Mouse (Mus musculus) midbrain, embryonic 16.5 days (tissue): ENCODE results near the gene Fam3c. TPM values are rescaled to one million over a fixed set of nuclear protein-coding genes. Genes with fewer than 3 reads are reported as not detected.

Source experiments
- ATAC-seq: fragments of 200-750 bp; cut with Nextera tagmentation; 2 replicates; pipeline ENCODE4 v1.8.0; 2017; ENCODE audit warnings: moderate TSS enrichment
- H3K27ac ChIP-seq: fragments of 300-500 bp; sonication (generic); 2 replicates; pipeline ENCODE4 v1.5.1; 2014; ENCODE audit warnings: mild to moderate bottlenecking, low read length, mixed read lengths
- H3K27me3 ChIP-seq: fragments of 300-500 bp; sonication (generic); 2 replicates; pipeline ENCODE4 v1.6.1; 2014; ENCODE audit warnings: low read depth, low read length, mixed read lengths; ENCODE audit not compliant: control insufficient read depth, insufficient read depth
- H3K36me3 ChIP-seq: fragments of 300-500 bp; sonication (generic); 2 replicates; pipeline ENCODE4 v1.6.1; 2014; ENCODE audit warnings: mild to moderate bottlenecking, low read length, moderate library complexity, mixed read lengths; ENCODE audit not compliant: control insufficient read depth, insufficient read depth
- H3K4me1 ChIP-seq: fragments of 300-500 bp; sonication (generic); 2 replicates; pipeline ENCODE4 v1.6.1; 2014; ENCODE audit warnings: mild to moderate bottlenecking, low read length, mixed read lengths; ENCODE audit not compliant: control insufficient read depth, insufficient read depth
- H3K4me2 ChIP-seq: fragments of 300-500 bp; sonication (generic); 2 replicates; pipeline ENCODE4 v1.6.1; 2014; ENCODE audit warnings: mild to moderate bottlenecking, low read length, mixed read lengths
- H3K4me3 ChIP-seq: fragments of 300-500 bp; sonication (generic); 2 replicates; pipeline ENCODE4 v1.5.1; 2014; ENCODE audit warnings: low read depth, mild to moderate bottlenecking, low read length, moderate library complexity, mixed read lengths
- H3K9ac ChIP-seq: fragments of 300-500 bp; sonication (generic); 2 replicates; pipeline ENCODE4 v1.6.1; 2014; ENCODE audit warnings: low read depth, low read length, mixed read lengths
- H3K9me3 ChIP-seq: fragments of 300-500 bp; sonication (generic); replicated peaks from 2 replicates; pipeline ENCODE4 v1.6.1; 2014; ENCODE audit warnings: mild to moderate bottlenecking, low read length, mixed read lengths; ENCODE audit not compliant: control insufficient read depth, poor library complexity, severe bottlenecking
- WGBS: fragments of 180-500 bp; shearing (Covaris S2); extraction: QIAGEN DNeasy Blood & Tissue Kit; methylation state at CpG from one replicate; pipeline ENCODE4 v1.1.7; 2014; 5-methylcytosine and 5-hydroxymethylcytosine counted together
- polyA plus RNA-seq: library from polyadenylated mRNA; unstranded; fragments of >200 nt; fragmentation: Nextera tagmentation; extraction: Ambion mirVana; gene quantifications from 2 replicates; pipeline ENCODE4 v1.2.1, GENCODE M21; 2015

Gene Fam3c
- polyA plus RNA-seq, 1 experiment from 2014 or later, result 105 TPM

DNA sequence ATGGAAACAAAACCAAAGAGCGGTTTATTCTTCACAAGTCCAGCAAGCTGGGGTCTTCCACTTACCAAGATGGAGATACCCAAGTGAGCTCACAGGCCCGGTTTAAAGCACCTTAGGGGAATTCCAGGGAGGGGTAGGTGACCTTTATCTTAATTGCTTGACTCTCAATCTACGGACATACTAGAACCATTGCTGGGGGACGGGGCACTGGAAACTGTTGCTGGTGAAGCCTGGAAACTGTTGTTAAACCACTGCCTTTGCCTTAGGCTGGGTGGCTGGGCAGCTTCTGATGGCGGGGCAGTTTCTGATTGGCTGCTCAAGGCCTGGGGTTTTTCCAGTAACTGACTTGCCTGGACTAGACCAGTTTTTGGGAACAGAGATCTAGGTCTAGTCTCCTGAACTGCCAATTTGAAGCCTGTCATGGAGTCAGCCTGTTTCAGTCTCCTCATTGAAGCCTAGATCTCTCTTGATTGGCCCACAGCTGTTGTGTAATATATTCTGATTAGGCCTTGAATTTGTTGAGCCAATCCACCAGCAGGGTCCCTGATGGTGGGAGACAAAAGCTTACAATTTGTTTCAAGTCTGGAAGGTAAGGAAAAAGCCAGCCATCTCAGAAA, 29.3 kb upstream of the Fam3c start:
- Histone ChIP-seq H3K4me3 (no peak overlapping the region), H3K4me2 (no peak overlapping the region), H3K36me3 (no peaks in the 10 kb centered on the region), H3K9ac (no peak overlapping the region), H3K27ac (no peak overlapping the region), H3K4me1 (no peaks in the 10 kb centered on the region), H3K9me3 (no peaks in the 10 kb centered on the region), H3K27me3 (no peaks in the 10 kb centered on the region)
- ATAC-seq, result no peak
- WGBS, result 92% methylated on average over 5 of the region's 5 CpGs

DNA sequence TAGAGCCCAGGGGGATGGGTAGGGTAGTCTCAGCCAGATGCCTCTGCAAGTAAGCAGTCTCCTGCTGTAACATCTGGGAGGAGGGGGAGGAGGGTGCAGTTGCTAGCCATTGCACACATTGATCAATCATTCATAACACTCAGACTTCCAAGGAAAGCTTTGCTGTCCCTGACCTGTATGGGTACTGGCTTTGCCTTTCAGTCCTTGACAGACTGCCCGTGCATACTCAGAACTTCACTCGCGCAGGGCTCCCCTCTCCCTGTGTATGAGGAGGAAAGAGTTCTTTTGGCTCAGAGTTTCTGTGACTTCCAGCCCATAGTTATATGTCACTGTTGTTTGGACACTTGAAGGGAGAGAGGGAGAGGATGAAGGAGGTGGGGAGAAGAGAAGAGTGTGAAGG, 24.2 kb upstream of the Fam3c start:
- Histone ChIP-seq H3K27me3 (no peaks in the 10 kb centered on the region), H3K4me3 (no peak overlapping the region), H3K4me2 (no peak overlapping the region), H3K4me1 (no peaks in the 10 kb centered on the region), H3K9ac (no peak overlapping the region), H3K36me3 (no peaks in the 10 kb centered on the region), H3K9me3 (no peaks in the 10 kb centered on the region), H3K27ac (no peak overlapping the region)
- 93% methylated on average over 3 of the region's 3 CpGs for WGBS
- no peak for ATAC-seq

DNA sequence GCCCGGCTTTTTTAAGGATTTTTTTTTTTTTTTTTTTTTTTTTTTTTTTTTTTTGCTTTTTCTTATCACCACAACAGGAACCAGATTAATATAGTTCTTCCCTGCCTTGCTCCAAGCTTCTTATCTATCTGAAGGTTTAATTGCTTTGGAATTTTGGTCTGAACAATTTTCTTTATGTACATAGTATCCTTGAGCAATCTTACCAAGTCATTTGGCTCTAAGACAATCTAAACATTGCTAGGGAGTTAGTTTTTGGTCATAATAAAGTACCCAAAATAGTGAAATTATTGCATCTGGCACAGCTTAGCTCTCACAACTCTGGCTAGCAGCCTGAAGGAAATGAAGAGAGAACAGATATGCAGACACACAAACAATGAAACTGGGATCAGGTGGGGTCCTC, 23.8 kb upstream of the Fam3c start:
- no peak overlapping the region for H3K4me2 ChIP-seq
- WGBS, result 100% methylated on average over 1 of the region's 1 CpGs
- H3K4me1 ChIP-seq, result no peaks in the 10 kb centered on the region
- H3K36me3 ChIP-seq, result no peaks in the 10 kb centered on the region
- no peak overlapping the region for H3K4me3 ChIP-seq
- no peak overlapping the region for H3K27ac ChIP-seq
- no peak for ATAC-seq
- H3K9ac ChIP-seq, result no peak overlapping the region
- H3K9me3 ChIP-seq, result no peaks in the 10 kb centered on the region
- H3K27me3 ChIP-seq, result no peaks in the 10 kb centered on the region

DNA sequence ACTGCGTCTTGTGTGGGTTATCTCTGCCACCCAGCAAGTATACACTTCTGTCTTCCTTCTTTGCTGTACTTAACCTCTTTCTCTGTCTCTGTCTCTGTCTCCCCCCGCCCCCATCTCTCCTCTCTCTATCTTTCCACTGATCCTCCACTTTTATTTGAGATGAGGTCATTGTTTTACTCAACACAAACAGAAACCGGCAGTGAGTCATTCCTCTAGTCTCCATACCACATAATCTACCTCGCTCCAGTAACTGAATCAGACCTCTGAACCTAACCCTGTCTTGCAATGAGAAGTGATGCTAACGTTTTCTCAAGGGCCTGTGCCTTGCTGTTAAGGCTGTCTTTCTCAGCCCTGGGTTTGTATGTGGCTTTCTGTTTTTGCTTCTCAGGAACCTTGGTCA, 22.4 kb upstream of the Fam3c start:
- no peak overlapping the region for H3K4me2 ChIP-seq
- no peaks in the 10 kb centered on the region for H3K4me1 ChIP-seq
- ATAC-seq, result no peak
- H3K9ac ChIP-seq, result no peak overlapping the region
- no peaks in the 10 kb centered on the region for H3K27me3 ChIP-seq
- WGBS, result 81% methylated on average over 5 of the region's 5 CpGs
- H3K4me3 ChIP-seq, result no peak overlapping the region
- H3K36me3 ChIP-seq, result no peaks in the 10 kb centered on the region
- no peak overlapping the region for H3K27ac ChIP-seq
- no peaks in the 10 kb centered on the region for H3K9me3 ChIP-seq

DNA sequence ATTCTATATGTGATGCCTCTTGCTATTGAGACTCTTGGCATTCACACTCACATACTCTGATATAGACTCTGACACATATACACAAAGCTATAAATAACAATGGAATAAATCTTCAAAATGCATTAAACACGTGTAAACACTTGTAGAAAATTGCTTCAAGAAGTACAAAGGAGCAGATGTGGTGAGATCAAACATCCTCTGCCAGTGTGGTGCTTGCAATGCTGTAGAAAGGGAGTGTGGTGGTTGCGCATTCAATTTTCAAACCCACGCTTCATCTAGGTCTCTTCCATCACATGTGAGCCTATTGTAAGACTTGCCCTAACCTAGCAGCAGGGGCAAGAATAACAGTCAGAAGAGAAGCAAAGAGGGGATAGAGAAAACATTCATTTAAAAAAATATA, 18.7 kb upstream of the Fam3c start:
- Histone ChIP-seq H3K27me3 (no peaks in the 10 kb centered on the region), H3K4me3 (no peak overlapping the region), H3K4me1 (no peaks in the 10 kb centered on the region), H3K27ac (no peak overlapping the region), H3K36me3 (no peaks in the 10 kb centered on the region), H3K4me2 (no peak overlapping the region), H3K9ac (no peak overlapping the region), H3K9me3 (no peaks in the 10 kb centered on the region)
- WGBS, result 74% methylated on average over 3 of the region's 3 CpGs
- no peak for ATAC-seq

DNA sequence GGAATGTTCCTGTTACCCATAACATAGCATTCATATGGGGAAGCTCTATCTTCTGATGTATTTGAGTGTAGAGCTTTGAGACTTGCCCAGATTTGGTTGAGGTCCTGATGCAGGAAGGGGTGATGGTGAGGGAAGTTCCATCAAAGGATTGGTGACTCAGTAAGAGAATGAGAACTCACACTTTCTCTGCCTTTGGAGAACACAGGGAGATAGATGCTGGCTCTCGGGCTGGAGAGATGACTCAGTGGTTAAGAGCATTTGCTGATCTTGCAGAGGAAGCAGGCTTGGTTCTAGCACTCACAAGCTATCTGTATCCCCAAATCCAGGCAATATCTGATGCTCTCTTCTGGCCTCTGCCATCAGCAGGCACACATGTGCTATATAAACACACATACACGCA, 17.4 kb upstream of the Fam3c start:
- WGBS, result 95% methylated on average over 2 of the region's 2 CpGs
- Histone ChIP-seq H3K9me3 (no peaks in the 10 kb centered on the region), H3K27ac (no peak overlapping the region), H3K36me3 (no peaks in the 10 kb centered on the region), H3K9ac (no peak overlapping the region), H3K4me1 (no peaks in the 10 kb centered on the region), H3K4me2 (no peak overlapping the region), H3K27me3 (no peaks in the 10 kb centered on the region), H3K4me3 (no peak overlapping the region)
- no peak for ATAC-seq

DNA sequence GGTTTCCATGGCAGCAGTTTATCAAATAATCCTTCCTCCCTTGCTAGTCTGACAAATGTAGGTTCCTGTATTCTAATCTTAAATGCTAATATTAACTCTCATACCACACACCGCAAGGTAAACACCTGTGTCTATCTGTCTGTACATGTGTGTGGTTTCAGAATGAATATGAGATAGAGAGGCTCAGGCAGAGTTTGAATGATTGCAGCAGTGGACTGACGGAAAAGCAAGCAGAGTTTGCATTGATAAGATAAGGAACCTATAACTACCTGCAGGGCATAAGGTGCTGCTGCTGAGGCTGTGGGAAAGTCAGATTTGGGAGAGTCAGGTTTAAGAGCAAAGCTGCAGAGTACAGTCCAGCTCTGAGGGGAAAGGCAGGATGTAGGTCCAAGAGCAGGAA, 10.9 kb upstream of the Fam3c start:
- Histone ChIP-seq H3K27ac (no peak overlapping the region), H3K9ac (no peak overlapping the region), H3K36me3 (no peaks in the 10 kb centered on the region), H3K9me3 (no peaks in the 10 kb centered on the region), H3K27me3 (no peaks in the 10 kb centered on the region), H3K4me3 (no peak overlapping the region), H3K4me2 (no peak overlapping the region), H3K4me1 (no peaks in the 10 kb centered on the region)
- 91% methylated on average over 2 of the region's 2 CpGs for WGBS
- ATAC-seq, result no peak

DNA sequence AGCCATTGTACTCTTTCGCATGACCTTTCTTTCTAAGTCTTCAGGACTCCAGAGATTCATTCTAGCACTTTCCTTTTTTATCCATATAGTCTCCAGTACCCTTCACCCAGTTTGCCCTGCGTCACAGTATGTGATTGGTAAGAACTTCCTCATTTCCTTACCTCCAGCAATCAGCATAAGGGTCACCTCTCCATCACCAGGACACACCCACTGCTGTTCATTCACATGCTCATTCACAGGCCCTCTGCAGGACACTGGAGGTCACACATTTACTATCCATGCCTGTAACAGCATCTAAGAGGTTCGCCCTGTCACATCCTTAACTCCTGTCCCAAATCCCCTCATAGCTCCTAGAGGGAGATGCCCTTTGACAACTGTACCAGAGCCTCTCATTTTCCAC, 7.5 kb upstream of the Fam3c start:
- Histone ChIP-seq H3K4me1 (no peaks in the 10 kb centered on the region), H3K27ac (no peak overlapping the region), H3K9ac (no peak overlapping the region), H3K4me3 (no peak overlapping the region), H3K9me3 (no peaks in the 10 kb centered on the region), H3K36me3 (no peaks in the 10 kb centered on the region), H3K4me2 (no peak overlapping the region), H3K27me3 (no peaks in the 10 kb centered on the region)
- WGBS, result 76% methylated on average over 3 of the region's 3 CpGs
- no peak for ATAC-seq

DNA sequence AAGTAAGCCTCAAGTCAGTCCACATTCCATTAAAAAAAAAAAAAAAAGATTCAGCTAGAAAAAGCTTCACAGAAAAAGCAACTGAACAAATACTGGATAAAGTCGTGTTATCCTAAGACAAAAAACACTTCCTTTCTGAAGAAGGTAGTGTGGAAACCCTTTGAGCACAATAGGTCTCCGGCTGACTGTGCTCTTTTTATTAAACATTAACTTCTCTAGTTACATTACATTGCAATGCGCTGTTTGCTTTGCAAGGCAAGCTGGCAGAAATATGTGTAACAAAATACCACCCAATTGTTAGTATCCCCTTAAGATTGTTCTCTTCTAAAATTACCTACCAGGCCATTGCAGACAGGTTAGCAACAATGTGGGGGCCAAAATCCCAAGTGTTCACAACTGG, 5.9 kb upstream of the Fam3c start:
- Histone ChIP-seq H3K27me3 (no peaks in the 10 kb centered on the region), H3K9me3 (no peaks in the 10 kb centered on the region), H3K4me2 (no peak overlapping the region), H3K36me3 (no peaks in the 10 kb centered on the region), H3K27ac (no peak overlapping the region), H3K9ac (no peak overlapping the region), H3K4me1 (no peaks in the 10 kb centered on the region), H3K4me3 (no peak overlapping the region)
- 78% methylated on average over 3 of the region's 3 CpGs for WGBS
- no peak for ATAC-seq
